Mouse (Mus musculus) kidney, adult 2 months (tissue): Measurements from ENCODE around the gene Spryd3.

Experiments used
- CTCF ChIP-seq: fragments of 200-500 bp; conservative IDR thresholded peaks from 2 replicates; pipeline ENCODE4 v1.5.1; 2011; ENCODE audit warnings: low read depth, mild to moderate bottlenecking, control low read depth, low read length, moderate library complexity, mixed read lengths; ENCODE audit not compliant: insufficient read depth, insufficient read length
- POLR2A ChIP-seq: fragments of 200-500 bp; IDR thresholded peaks from one replicate; pipeline ENCODE4 v1.6.1; 2011; ENCODE audit warnings: low read depth, low read length, control low read depth

DNA sequence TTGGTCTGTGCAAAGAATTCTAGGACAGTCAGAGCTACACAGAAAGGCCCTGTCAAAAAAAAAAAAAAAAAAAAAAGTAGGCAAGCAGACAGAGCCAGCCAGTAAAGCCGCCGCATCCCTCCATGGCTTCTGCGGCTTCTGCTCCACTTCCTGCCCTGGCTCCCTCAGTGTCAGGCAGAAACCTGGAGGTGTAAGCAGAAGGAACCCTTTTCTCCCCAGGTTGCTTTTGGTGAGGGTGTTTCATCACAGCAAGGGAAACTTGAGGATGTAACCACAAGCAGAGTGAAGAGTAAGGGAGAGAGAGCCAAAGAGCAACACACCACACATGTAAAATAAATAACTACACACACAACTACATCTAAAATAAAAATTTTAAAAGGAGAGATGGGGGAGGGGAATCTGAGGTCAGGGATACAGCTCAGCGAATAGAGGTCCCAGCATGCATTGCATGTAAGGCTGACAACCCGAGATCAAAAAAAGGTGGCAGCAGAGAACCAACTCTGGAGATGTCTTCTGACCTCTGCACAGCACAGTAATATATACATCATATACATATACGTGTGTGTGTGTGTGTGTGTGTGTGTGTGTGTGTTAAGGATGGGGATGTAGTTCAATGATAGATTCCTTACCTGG, 29.6 kb upstream of the Spryd3 start:
- TF ChIP-seq CTCF (no peak), POLR2A (no peak)
